Mouse (Mus musculus) left cerebral cortex, postnatal 36 days (tissue): ENCODE results near the gene Megf8. TPM values are rescaled to one million over a fixed set of nuclear protein-coding genes. Genes with fewer than 3 reads are reported as not detected.
"Not testable (repeated sequence)": the region's sequence is repeated elsewhere in the genome, so short reads cannot be mapped to it uniquely, and the experiment has no call there.

ENCODE experiments used
- DNase-seq, 2 experiments: peaks; one replicate each; pipeline ENCODE4 v3.0.0; 2021 to 2022; ENCODE audit warnings: low spot score in 2 of 2, mixed read lengths in 1 of 2
- intact Hi-C: fragments of 180-260 bp; cut with DNase I; formaldehyde crosslinking; loops from one replicate; pipeline ENCODE4 v1.15.1; 2025
- total RNA-seq, 2 experiments: library from RNA; stranded (reverse); gene quantifications; 2 replicates each; pipeline ENCODE4 v1.2.3; 2021

Megf8 gene
- total RNA-seq, 2 experiments from 2014 or later: 108 to 110 TPM

- no peak for DNase-seq
- intact Hi-C loops: no loop called here
Observed at GRCm38 (mm10) chr7:25391856-25392453, 75.0 kb downstream of the Megf8 start.

- intact Hi-C loops: no loop called here
- no peak for DNase-seq
Observed at GRCm38 (mm10) chr7:25392851-25393250, 75.9 kb downstream of the Megf8 start.

GRCm38 (mm10) chr7:25393451-25394210 lies 76.7 kb downstream of the Megf8 start:
- DNase-seq: no peak
- intact Hi-C loops: no loop called here

- DNase-seq: no peak
Observed at GRCm38 (mm10) chr7:25394754-25395153, 77.8 kb downstream of the Megf8 start.

GRCm38 (mm10) chr7:25395186-25395557 lies 78.2 kb downstream of the Megf8 start:
- no peak for DNase-seq
- intact Hi-C loops: no loop called here

More at GRCm38 (mm10) chr7:25394754-25395153, 77.8 kb downstream of the Megf8 start:
- intact Hi-C loops: no loop called here

- intact Hi-C loops: no loop called here
- DNase-seq: peak; percentile 93 to 95
Observed at GRCm38 (mm10) chr7:25395558-25396521, 78.9 kb downstream of the Megf8 start.

GRCm38 (mm10) chr7:25396621-25397020 lies 79.7 kb downstream of the Megf8 start:
- intact Hi-C loops: no loop called here
- no peak for DNase-seq

GRCm38 (mm10) chr7:25398610-25399009 lies 81.6 kb downstream of the Megf8 start, which contains the start of gene Lipe:
Gene Lipe, minus strand, starts transcription at chr7:25398710.
- DNase-seq: no peak
- intact Hi-C loops: no loop called here

- intact Hi-C loops: not testable (repeated sequence)
Observed at GRCm38 (mm10) chr7:25399028-25399427, 82.1 kb downstream of the Megf8 start.

GRCm38 (mm10) chr7:25401551-25401950 lies 84.6 kb downstream of the Megf8 start:
- intact Hi-C loops: no loop called here
- DNase-seq: no peak

More at GRCm38 (mm10) chr7:25399028-25399427, 82.1 kb downstream of the Megf8 start:
- not testable (repeated sequence) for DNase-seq

- intact Hi-C loops: no loop called here
- DNase-seq: no peak
Observed at GRCm38 (mm10) chr7:25401986-25402385, 85.0 kb downstream of the Megf8 start.

GRCm38 (mm10) chr7:25402671-25403101 lies 85.7 kb downstream of the Megf8 start:
- intact Hi-C loops: no loop called here
- no peak for DNase-seq

- intact Hi-C loops: no loop called here
- DNase-seq: no peak
Observed at GRCm38 (mm10) chr7:25406468-25406867, 89.5 kb downstream of the Megf8 start.

- no peak for DNase-seq
- intact Hi-C loops: no loop called here
Observed at GRCm38 (mm10) chr7:25409114-25409760, 92.3 kb downstream of the Megf8 start.

GRCm38 (mm10) chr7:25410969-25411615 lies 94.1 kb downstream of the Megf8 start:
- intact Hi-C loops: no loop called here
- DNase-seq: no peak

- intact Hi-C loops: no loop called here
- DNase-seq: no peak
Observed at GRCm38 (mm10) chr7:25411861-25412260, 94.9 kb downstream of the Megf8 start.

- DNase-seq: no peak
- intact Hi-C loops: no loop called here
Observed at GRCm38 (mm10) chr7:25412833-25413441, 96.0 kb downstream of the Megf8 start, which contains the start of gene Cxcl17. Gene Cxcl17, minus strand, starts transcription at chr7:25412886.
